Mouse (Mus musculus) layer of hippocampus, adult 8-10 months (tissue): Measurements from ENCODE around the gene Tmub2. TPM values are rescaled to one million over a fixed set of nuclear protein-coding genes. Genes with fewer than 3 reads are reported as not detected.

Experiments
- DNase-seq, 2 experiments: peaks; one replicate each; pipeline ENCODE4 v3.0.0; 2022; ENCODE audit warnings: low spot score in 2 of 2
- total RNA-seq, 4 experiments: library from RNA; stranded (reverse); gene quantifications; 2 replicates each; pipeline ENCODE4 v1.2.4; 2022

Tmub2 gene
- total RNA-seq, 4 experiments from 2014 or later = 61.4 to 72.0 (median 67.7) TPM

GRCm38 (mm10) chr11:102304141-102304540 lies 19.4 kb downstream of the Tmub2 start:
- DNase-seq = no peak

DNA sequence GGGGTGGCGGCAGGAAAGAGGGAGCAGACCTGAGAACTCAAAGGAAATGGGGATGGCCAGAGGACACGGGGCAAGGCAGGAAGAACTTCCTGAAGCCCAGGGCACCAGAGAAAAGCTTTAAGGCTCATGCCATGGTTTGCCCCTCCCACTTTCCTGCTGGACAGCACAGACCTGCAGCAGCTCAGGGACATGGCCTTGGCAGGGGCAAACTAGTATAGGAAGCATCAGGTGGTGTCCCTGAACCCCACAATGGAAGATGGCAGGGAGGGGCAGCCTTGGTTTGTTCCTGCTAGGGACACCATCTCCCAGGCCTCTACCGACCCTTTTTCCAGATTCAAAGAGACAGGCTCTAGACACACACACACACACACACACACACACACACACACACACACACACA lies 20.6 kb downstream of the Tmub2 start:
- no peak for DNase-seq

DNA sequence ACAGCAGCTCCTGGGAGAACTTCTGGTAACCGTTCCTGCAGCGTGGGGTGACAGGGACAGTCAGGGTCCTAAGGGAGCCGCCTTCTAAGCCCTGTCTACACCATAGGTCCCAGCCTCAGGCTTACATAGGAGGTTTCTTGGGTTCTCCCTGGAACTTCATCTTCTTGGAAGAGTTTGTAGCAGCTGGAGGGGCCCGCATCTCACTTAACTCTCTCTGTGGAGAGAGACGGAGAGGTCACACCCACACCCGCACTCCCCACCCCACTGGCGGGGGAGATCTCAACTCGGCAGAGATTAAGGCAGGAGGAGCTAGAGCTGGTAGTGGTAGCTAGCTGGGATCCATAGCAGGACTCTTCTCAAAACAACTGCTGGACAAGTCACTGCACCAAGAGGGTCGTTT lies 23.4 kb downstream of the Tmub2 start:
- no peak for DNase-seq

DNA sequence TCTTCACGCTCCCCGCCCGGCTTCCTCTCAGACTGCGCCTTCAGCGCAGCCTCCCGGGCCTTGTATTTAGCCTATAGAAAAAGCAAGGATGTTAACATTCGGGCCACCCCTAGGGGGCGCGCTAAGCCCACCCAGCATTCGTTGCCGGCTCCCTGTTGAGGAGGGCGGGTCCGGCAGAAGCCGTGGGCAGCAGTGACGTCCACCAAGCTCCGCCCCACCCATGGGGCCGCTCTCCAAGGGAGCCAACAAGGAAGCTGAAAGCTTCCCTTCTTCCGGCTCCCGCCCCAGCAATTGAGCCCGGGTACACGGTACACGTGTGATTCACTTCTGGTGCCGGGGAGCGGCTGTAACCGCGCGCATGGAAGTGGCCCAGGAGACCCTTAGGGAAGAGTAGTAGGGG lies 24.2 kb downstream of the Tmub2 start:
- DNase-seq = peak; percentile 94 to 98

- DNase-seq = no peak
Observed at GRCm38 (mm10) chr11:102309821-102310617, 25.3 kb downstream of the Tmub2 start.

- DNase-seq = no peak
Observed at GRCm38 (mm10) chr11:102310768-102311695, 26.3 kb downstream of the Tmub2 start.

DNA sequence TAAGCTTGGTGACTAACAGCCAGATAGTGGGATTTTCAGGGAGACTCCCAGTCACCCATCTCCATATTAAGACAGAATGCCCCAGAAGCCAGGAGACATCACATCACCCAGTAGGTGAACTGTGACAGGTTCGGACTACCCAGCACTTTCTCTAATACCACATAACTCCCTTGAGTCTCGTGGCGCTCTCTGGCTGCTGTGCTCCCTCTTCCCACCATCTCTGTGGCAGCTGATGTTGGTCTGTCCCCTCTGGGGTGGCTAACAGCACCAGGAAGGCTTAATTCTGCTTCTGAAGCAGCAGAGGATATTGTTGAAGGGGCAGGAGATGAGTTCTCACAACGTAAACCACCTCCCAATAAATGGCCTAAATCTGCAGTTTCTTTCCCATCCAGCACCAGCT lies 27.2 kb downstream of the Tmub2 start:
- DNase-seq = no peak

GRCm38 (mm10) chr11:102312586-102312985 lies 27.9 kb downstream of the Tmub2 start:
- DNase-seq = peak in 1 of 2 experiments; percentile 2

- DNase-seq = peak in 1 of 2 experiments; percentile 1
Observed at GRCm38 (mm10) chr11:102314321-102314720, 29.6 kb downstream of the Tmub2 start.

DNA sequence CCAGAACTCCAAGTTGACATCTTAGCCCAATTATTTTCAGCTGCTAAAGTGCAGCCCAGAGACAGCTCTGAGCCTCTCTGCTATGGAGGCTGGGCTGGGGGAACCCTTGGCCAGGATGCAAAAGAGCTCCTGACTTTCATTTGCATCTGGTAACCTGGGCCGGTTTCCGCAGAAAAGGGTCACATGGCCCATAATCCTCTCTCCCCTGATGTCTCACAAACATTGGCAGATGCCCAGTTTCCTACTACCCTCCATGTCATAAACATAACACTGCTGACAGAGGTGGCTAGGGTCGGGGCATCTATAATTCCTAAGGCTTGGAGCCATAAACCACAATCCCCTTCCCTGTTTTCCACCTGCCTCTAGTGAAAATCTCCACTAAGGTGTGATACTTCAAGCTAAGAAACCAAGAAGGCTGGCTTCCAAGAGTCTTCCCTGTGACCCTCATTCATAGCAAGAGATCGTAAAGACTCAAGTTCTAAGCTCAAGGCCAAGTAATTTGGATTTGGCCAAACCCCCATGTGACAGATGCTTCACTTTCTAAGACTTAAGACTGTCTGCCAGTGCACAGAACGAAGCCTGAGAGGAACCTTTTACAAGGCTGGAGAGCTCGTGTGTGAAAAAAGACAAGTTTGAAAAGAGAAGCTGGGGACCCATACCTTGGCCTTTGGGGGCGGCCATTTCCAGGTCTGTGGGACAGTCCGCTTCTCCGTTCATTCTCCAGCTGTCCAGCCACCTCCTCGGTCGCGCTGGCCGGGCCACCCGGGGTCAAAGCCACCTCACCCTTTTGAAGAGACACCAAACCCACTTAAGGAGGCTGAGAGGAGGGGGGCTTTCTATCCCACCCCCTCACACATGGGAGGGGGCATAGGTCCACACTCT lies 31.2 kb downstream of the Tmub2 start:
- DNase-seq = no peak

DNA sequence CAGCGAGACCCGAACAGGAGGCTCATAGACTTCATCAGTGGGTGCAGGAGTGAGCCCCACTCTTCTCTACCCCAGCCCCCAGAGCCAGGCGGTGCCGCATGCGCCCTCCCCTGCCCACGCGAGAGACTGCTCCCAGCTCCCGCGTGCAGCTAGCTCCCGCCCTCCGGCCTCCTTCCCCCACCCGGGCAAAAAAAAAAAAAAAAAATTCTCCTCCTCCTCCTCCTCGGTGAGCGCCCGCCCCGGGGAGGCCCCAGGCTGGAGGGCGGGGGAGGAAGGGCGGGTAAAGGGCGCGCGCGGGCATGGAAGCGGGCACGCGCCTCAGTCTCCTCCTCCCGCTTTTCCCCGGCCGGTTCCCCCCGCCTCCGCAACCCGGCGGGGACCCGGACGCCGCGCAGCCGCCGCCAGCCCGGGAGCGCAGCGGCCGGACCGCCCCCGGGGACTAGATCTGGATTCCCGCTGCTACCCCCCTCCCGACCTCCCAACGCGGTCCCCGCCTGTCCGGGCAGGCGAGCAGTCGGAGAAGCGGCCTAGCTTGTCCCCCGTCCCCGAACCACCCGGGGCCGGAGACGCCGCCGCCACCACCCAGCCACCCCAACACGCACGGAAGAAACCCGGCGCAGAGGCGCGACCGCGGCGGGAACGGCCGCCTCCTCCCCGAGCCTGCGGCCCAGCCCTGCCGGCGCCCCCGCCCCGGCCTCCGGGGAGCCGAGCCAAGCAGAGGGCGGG lies 32.0 kb downstream of the Tmub2 start:
- DNase-seq = peak in 1 of 2 experiments; percentile 78

DNA sequence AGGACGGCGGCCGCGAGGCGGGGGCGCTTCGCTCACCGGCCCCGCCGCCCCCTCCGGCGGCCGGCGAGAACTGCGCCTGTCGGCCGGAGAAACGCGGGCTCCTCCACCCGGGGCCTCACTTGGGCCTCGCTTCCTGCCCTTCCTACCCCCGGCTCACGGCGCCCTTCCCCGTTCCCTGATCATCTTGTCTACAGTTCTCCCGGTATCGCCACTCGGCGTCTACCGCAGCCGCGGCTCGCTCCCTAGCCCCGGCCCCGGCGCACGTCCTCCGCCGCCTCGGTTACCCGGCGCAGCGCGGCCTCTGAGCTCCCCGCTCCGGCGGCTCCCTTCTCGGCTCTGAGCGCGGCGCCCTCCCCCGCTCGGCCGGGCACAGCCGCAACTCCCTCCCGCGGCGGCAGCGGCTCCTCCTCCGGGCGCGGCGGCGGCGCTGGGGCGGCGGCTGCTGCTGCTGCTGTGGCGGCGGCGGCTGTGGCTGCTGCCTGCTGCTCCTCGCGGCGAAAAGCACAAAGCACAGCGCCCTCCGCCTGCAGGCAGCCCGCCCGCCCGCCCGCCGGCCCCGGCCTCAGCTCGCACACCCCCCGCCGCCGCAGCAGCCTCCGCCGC lies 32.7 kb downstream of the Tmub2 start:
- DNase-seq = no peak

DNA sequence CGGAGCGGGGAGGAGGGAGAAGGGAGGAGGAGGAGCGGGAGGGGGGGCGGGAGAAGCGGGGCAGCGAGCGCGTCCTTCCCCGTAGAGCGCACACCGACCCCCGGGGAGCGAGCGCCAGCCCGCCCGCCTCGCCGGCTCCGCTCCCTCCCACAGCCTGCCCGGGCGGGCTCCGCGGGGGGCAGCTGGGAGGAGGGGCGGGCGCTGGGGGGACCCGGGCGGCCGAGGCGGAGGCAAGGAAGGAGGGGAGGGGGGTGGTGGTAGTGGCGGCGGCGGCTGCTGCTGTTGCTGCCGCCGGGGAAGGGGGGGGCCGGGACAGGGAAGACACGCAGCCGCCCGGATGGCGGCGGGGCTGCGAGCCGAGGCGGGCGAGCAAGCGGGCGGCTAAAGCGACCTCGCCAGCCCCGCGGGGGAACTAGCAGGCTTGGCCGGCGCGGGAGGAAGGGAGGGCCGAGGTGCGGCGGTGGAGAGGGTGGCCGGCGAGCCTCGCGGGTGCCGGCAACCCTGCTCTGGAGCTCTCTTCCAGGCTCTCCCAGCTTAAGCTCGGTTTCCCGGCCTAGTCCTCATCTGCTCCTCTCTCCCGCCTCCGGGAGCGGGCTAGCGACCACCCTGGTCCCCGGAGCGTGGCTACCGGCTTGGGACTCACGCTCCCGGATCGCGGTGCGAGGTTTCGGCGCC lies 33.3 kb downstream of the Tmub2 start:
- no peak for DNase-seq

GRCm38 (mm10) chr11:102318576-102319409 lies 34.1 kb downstream of the Tmub2 start:
- no peak for DNase-seq

- DNase-seq = peak; percentile 79
Observed at GRCm38 (mm10) chr11:102319410-102319792, 34.7 kb downstream of the Tmub2 start, which contains the start of gene Ubtf. TSS of gene Ubtf (minus strand) at chr11:102319742.

- DNase-seq = peak; percentile 90 to 91
Observed at GRCm38 (mm10) chr11:102319941-102320685, 35.4 kb downstream of the Tmub2 start.

- DNase-seq = peak; percentile 76 to 81
Observed at GRCm38 (mm10) chr11:102320686-102321005, 35.9 kb downstream of the Tmub2 start.

DNA sequence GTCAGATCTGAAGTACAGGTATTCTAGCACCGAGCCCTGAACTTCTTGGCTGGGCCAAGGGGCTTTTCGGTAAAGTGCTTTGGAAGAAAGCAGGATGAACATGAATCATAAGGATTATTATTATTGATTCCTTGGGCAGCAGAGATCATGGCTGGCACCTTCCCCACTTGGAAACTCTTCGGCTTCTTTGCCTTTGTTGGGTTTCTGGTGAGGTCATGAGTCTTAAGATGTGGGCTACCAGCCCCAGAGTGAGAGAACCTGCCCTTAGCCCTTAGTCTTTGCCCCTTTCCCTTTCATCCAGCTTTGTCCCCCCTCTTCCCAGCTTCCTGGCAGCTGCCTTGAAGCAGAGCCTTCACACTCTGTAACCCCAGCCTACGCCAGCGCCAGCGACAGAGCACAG lies 37.2 kb downstream of the Tmub2 start:
- no peak for DNase-seq
